ENCODE assay signal across 20 mouse cellular contexts in genomic region chr10:99750146-99750545, GRCm38 (mm10). TPM values are rescaled to one million over a fixed set of nuclear protein-coding genes. Genes with fewer than 3 reads are reported as not detected.
DNase-seq lines count a peak whose midpoint lies in the region; ATAC-seq and TF ChIP-seq lines count a peak whose summit lies in the region.
"Had no signal": no experiment of that assay in that cellular context is flagged by ENCODE, and none has a peak within 500 bp of the region (broad histone marks: within the 10 kb centered on the region; RNA-seq: fewer than 3 reads in every experiment).

No protein-coding gene starts in this region.

- 89% methylated on average over 2 of the region's 2 CpGs for WGBS in lung, postnatal 0 days

- no peaks in the 10 kb centered on the region for H3K9me3 ChIP-seq in lung, postnatal 0 days (ENCODE audit: low read length)
- H3K9me3 ChIP-seq: forebrain, embryonic 15.5 days; heart, embryonic 12.5 days; hindbrain, embryonic 10.5 days; intestine, embryonic 15.5 days had no signal

- no peak for TF ChIP-seq CTCF in lung, postnatal 0 days (IDR thresholded peaks at IDR 0.05)

- H3K27me3 ChIP-seq in lung, postnatal 0 days (replicated peaks; ENCODE audit: insufficient read depth, low read length): no peaks in the 10 kb centered on the region
- H3K27me3 ChIP-seq: forebrain, embryonic 15.5 days; heart, embryonic 12.5 days; intestine, embryonic 15.5 days had no signal

- no peak for TF ChIP-seq EP300 in lung, postnatal 0 days (IDR thresholded peaks at IDR 0.05)

- H3K4me3 ChIP-seq in lung, postnatal 0 days (ENCODE audit: low read depth, low read length): no peak overlapping the region
- H3K4me3 ChIP-seq: forebrain, embryonic 15.5 days; heart, embryonic 12.5 days; hindbrain, embryonic 10.5 days; intestine, embryonic 15.5 days had no signal

- ATAC-seq in lung, postnatal 0 days: no peak
- ATAC-seq: CD4-positive, CD25-positive, alpha-beta regulatory T cell, adult 4 months; forebrain, embryonic 15.5 days; intestine, embryonic 15.5 days had no signal

- DNase-seq in lung, postnatal 0 days (ENCODE audit: low spot score): peak; percentile 7
- no peak for DNase-seq in lung, postnatal 36 days
- DNase-seq in embryo, embryonic 11 days: peak; percentile 34
- peak; percentile 9 for DNase-seq in mesoderm, embryonic 11.5 days (ENCODE audit: low read depth, low spot score)
- DNase-seq in layer of hippocampus, adult 9-11 months: no peak
- DNase-seq in urinary bladder, adult 18-20 months (ENCODE audit: low spot score in 2 of 2): no peak
- DNase-seq: adrenal gland, postnatal 14 days; B cell, adult 2 months; cerebellum, adult 11-12 months; cerebellum, adult 9-10 months; cerebellum, postnatal 36 days; gastrocnemius, postnatal 10 days; heart, adult 18-20 months had no signal

- no peaks in the 10 kb centered on the region for H3K36me3 ChIP-seq in lung, postnatal 0 days (ENCODE audit: insufficient read depth, low read length)
- H3K36me3 ChIP-seq: forebrain, embryonic 15.5 days; G1E; heart, embryonic 12.5 days; hindbrain, embryonic 10.5 days; intestine, embryonic 15.5 days had no signal

- H3K4me1 ChIP-seq in lung, postnatal 0 days (ENCODE audit: insufficient read depth, low read depth, low read length): no peaks in the 10 kb centered on the region
- H3K4me1 ChIP-seq: forebrain, embryonic 15.5 days; heart, embryonic 12.5 days; hindbrain, embryonic 10.5 days; intestine, embryonic 15.5 days had no signal

- H3K27ac ChIP-seq in lung, postnatal 0 days (ENCODE audit: low read length): no peak overlapping the region
- H3K27ac ChIP-seq: forebrain, embryonic 15.5 days; hindbrain, embryonic 10.5 days; hindbrain, embryonic 14.5 days; intestine, embryonic 15.5 days had no signal

- H3K4me2 ChIP-seq in lung, postnatal 0 days (replicated peaks; ENCODE audit: low read depth, low read length): no peak overlapping the region
- H3K4me2 ChIP-seq: forebrain, embryonic 15.5 days; heart, embryonic 12.5 days; hindbrain, embryonic 14.5 days; intestine, embryonic 15.5 days had no signal

- no peak overlapping the region for H3K9ac ChIP-seq in lung, postnatal 0 days (replicated peaks; ENCODE audit: low read depth)
- H3K9ac ChIP-seq: forebrain, embryonic 15.5 days; heart, embryonic 12.5 days; hindbrain, embryonic 14.5 days; intestine, embryonic 15.5 days had no signal

RNA-seq across cellular contexts. Expression of gene Csl, which starts 9.3 kb away (rescaled TPM):
- 0.08 TPM in 1 of 2 replicates, not detected in the other for polyA plus RNA-seq in lung, postnatal 0 days (2015; fragmentation: Nextera tagmentation; extraction: Ambion mirVana)
- polyA plus RNA-seq: CD4-positive, CD25-positive, alpha-beta regulatory T cell, adult 4 months; G1E had no signal

Comparison
In these comparisons a context has a peak if more than half of its experiments do, and no peak if none do; other contexts are left out.
1. DNase-seq: peak in lung, postnatal 0 days (single experiment), embryo, embryonic 11 days (single experiment) and mesoderm, embryonic 11.5 days (single experiment); none in lung, postnatal 36 days (single experiment), layer of hippocampus, adult 9-11 months (single experiment) and urinary bladder, adult 18-20 months (0 of 2).